Mouse (Mus musculus) cerebellum, adult 2 months (tissue): ENCODE measurements at regions not wholly inside any gene's neighbourhood (a gene's known extent, or its start where the extent isn't known, plus 50 kb on each side); places are given as distances from the start of the nearest gene placed in this dataset.

Experiments
- CTCF ChIP-seq: fragments of 200-500 bp; IDR thresholded peaks from 2 replicates; pipeline ENCODE4 v1.5.1; 2011; ENCODE audit warnings: low read depth, mild to moderate bottlenecking, control low read depth, low read length, moderate library complexity, borderline replicate concordance; ENCODE audit not compliant: insufficient read depth
- POLR2A ChIP-seq: fragments of 200-500 bp; IDR thresholded peaks from 2 replicates; pipeline ENCODE4 v1.6.1; 2011; ENCODE audit warnings: low read length, control low read depth, borderline replicate concordance; ENCODE audit not compliant: insufficient read depth

DNA sequence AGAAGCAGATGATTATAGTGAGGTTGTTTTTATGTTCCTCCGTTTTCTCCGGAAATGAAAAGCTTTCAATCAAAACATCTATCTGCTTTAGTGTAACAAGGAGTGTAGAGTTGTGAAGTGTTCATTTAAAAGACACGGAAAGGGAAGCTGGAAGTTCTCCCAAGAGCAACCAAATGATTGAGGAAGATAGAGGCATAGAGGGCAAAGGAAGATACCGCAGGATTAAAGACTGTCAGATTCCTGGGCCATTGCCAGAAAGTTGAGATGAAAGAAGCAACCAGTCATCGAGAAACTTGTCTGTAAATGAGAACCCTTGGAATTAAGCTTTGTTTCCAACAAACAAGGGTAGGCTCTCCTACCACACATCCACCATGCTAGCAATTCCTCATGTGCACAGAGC is 198.1 kb upstream of the Sesn3 start:
- no peak for TF ChIP-seq CTCF
- no peak for TF ChIP-seq POLR2A
